Mouse (Mus musculus): ENCODE data around the gene Col4a3bp. TPM values are rescaled to one million over a fixed set of nuclear protein-coding genes. Genes with fewer than 3 reads are reported as not detected.

Gene Col4a3bp
- total and polyA plus RNA-seq, 3 experiments, result 7.0 to 14.8 (median 11.9) TPM

DNA sequence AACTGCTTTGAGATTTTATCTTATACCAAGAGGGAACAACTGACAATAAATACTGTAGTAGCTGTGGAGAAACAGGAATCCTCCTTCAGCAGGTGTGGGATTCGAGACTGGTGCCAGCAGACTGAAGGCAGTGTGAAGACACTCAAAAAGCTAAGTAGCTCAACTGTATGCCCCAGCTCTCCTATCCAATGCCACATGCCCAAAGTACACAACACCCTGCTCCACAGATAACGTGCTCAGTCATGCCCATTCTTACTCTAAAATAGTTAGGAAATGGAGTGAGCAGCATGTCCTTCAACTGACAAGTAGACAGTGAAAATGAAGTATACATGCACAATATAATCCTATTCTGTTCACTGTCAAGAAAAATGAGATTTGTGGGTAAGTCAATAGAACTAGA is 101.8 kb downstream of the Col4a3bp start:
- peaks cover 10 to 28% of the 10 kb centered on the region in 2 experiments for H3K36me3 ChIP-seq (replicated peaks in 1 of 2; ENCODE audit: control insufficient read depth in 1 of 2, insufficient read depth in 1 of 2, low read length in 1 of 2)
- TF ChIP-seq NRF1 (IDR thresholded peaks at IDR 0.05; ENCODE audit: low read depth, low read length), result no peak
- no peak for TF ChIP-seq MAX (IDR thresholded peaks at IDR 0.05; ENCODE audit: low read length)
- dilution Hi-C loops (cut with MboI; ENCODE audit: extremely low pct_ligation_motif_present, extremely low pct_unique_long_range_greater_than_20kb, low sequenced_read_pairs), result no loop called here

GRCm38 (mm10) chr13:96645822-96646221 is 103.4 kb downstream of the Col4a3bp start:
- TF ChIP-seq RAD21 (IDR thresholded peaks at IDR 0.05; ENCODE audit: low read depth, low read length) (no peak), MAX (IDR thresholded peaks at IDR 0.05; ENCODE audit: low read length) (no peak), POLR2AphosphoS2 (IDR thresholded peaks at IDR 0.05; ENCODE audit: low read depth, low read length) (0 out of 2 replicates have a peak, but pooled peaks have one; percentile 13), ZKSCAN1 (IDR thresholded peaks at IDR 0.05; ENCODE audit: borderline replicate concordance, low read depth, low read length) (no peak)
- Histone ChIP-seq H3K27me3 (replicated peaks) (no peaks in the 10 kb centered on the region), H3K4me1 (ENCODE audit: control insufficient read depth in 1 of 2, insufficient read depth in 2 of 2) (peaks cover 0 to 7% of the 10 kb centered on the region in 2 experiments; a peak in 2 of 4 replicates), H3K79me2 (replicated peaks; ENCODE audit: control insufficient read depth, extremely low read depth, insufficient read depth, poor library complexity, severe bottlenecking) (no peaks in the 10 kb centered on the region), H3K4me2 (ENCODE audit: insufficient read depth, low read depth, poor library complexity, severe bottlenecking) (no peak overlapping the region), H3K9me3 (replicated peaks; ENCODE audit: low read length) (no peaks in the 10 kb centered on the region), H3K36me3 (replicated peaks in 1 of 2; ENCODE audit: control insufficient read depth in 1 of 2, insufficient read depth in 1 of 2, low read length in 1 of 2) (peaks cover 19 to 38% of the 10 kb centered on the region in 2 experiments), H3K27ac (ENCODE audit: insufficient read depth, low read depth) (no peak overlapping the region), H3K4me3 (replicated peaks in 1 of 3; ENCODE audit: low read depth in 2 of 3, low read length in 2 of 3, poor library complexity in 1 of 3) (no peak overlapping the region), H3K9ac (ENCODE audit: insufficient read depth, low read depth) (no peak overlapping the region)
- dilution Hi-C loops (cut with MboI; ENCODE audit: extremely low pct_ligation_motif_present, extremely low pct_unique_long_range_greater_than_20kb, low sequenced_read_pairs) (no loop called here), in situ Hi-C loops (cut with MboI; ENCODE audit: low pct_ligation_motif_present, low pct_unique_long_range_greater_than_20kb, low sequenced_read_pairs) (no loop called here)
- no peak for DNase-seq (ENCODE audit: extremely low read depth)

More for the DNA sequence above, 101.8 kb downstream of the Col4a3bp start:
- Histone ChIP-seq H3K4me2 (ENCODE audit: insufficient read depth, low read depth, poor library complexity, severe bottlenecking) (no peak overlapping the region), H3K4me1 (ENCODE audit: control insufficient read depth in 1 of 2, insufficient read depth in 2 of 2) (peaks cover 0 to 7% of the 10 kb centered on the region in 2 experiments; a peak in 2 of 4 replicates), H3K27me3 (replicated peaks) (no peaks in the 10 kb centered on the region), H3K9ac (ENCODE audit: insufficient read depth, low read depth) (no peak overlapping the region), H3K4me3 (replicated peaks in 1 of 3; ENCODE audit: low read depth in 2 of 3, low read length in 2 of 3, poor library complexity in 1 of 3) (no peak overlapping the region), H3K79me2 (replicated peaks; ENCODE audit: control insufficient read depth, extremely low read depth, insufficient read depth, poor library complexity, severe bottlenecking) (no peaks in the 10 kb centered on the region), H3K27ac (ENCODE audit: insufficient read depth, low read depth) (no peak overlapping the region), H3K9me3 (replicated peaks; ENCODE audit: low read length) (no peaks in the 10 kb centered on the region)
- DNase-seq (ENCODE audit: extremely low read depth), result no peak
- in situ Hi-C loops (cut with MboI; ENCODE audit: low pct_ligation_motif_present, low pct_unique_long_range_greater_than_20kb, low sequenced_read_pairs), result no loop called here

DNA sequence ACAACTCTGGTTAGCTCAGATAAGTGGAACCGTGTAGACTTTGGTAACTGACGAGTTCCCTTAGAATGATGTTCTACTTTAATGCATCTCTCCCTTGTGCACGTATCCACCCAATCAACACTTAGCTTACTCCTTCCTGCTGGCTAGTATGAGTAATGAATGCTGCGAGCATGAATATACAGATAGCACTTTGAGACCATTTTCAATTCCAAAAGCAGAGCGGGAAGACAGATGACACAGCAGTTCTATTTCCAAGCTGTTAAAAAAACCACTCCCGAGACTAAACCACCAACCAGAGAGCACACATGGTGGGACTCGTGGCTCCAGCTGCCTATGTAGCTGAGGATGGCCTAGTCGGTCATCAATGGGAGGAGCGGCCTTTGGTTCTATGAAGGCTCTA is 110.6 kb downstream of the Col4a3bp start:
- dilution Hi-C loops (cut with MboI; ENCODE audit: extremely low pct_ligation_motif_present, extremely low pct_unique_long_range_greater_than_20kb, low sequenced_read_pairs), result no loop called here
- H3K4me3 ChIP-seq (replicated peaks in 1 of 3; ENCODE audit: low read depth in 2 of 3, low read length in 2 of 3, poor library complexity in 1 of 3), result no peak overlapping the region

More for the DNA sequence above, 110.6 kb downstream of the Col4a3bp start:
- no peak overlapping the region for H3K27ac ChIP-seq (ENCODE audit: insufficient read depth, low read depth)
- no peak for TF ChIP-seq CHD2 (IDR thresholded peaks at IDR 0.05; ENCODE audit: low read length)
- no peak for TF ChIP-seq IRF4 (IDR thresholded peaks at IDR 0.05; ENCODE audit: low read depth, low read length)
- no peak for TF ChIP-seq USF1 (IDR thresholded peaks at IDR 0.05; ENCODE audit: low read depth, low read length)
- no peak for TF ChIP-seq GABPA (IDR thresholded peaks at IDR 0.05; ENCODE audit: insufficient replicate concordance, low read depth, low read length)
- no peak for TF ChIP-seq MAZ (IDR thresholded peaks at IDR 0.05; ENCODE audit: low read depth, low read length)
- no peak for TF ChIP-seq UBTF (IDR thresholded peaks at IDR 0.05; ENCODE audit: low read depth, low read length)
- no peak for TF ChIP-seq MAX (IDR thresholded peaks at IDR 0.05; ENCODE audit: low read length)
- TF ChIP-seq HCFC1 (IDR thresholded peaks at IDR 0.05; ENCODE audit: low read depth, low read length), result no peak
- no peak for TF ChIP-seq MYC (IDR thresholded peaks at IDR 0.05; ENCODE audit: low read depth, low read length)
- TF ChIP-seq CTCF (conservative IDR thresholded peaks at IDR 0.05 in 1 of 2, IDR thresholded peaks at IDR 0.05 in 1 of 2; ENCODE audit: low read depth in 2 of 2, low read length in 2 of 2), result no peak
- TF ChIP-seq KAT2A (IDR thresholded peaks at IDR 0.05; ENCODE audit: insufficient replicate concordance, low read length), result no peak
- in situ Hi-C loops (cut with MboI; ENCODE audit: low pct_ligation_motif_present, low pct_unique_long_range_greater_than_20kb, low sequenced_read_pairs), result no loop called here
- H3K9me3 ChIP-seq (replicated peaks; ENCODE audit: low read length), result no peaks in the 10 kb centered on the region
- H3K36me3 ChIP-seq (replicated peaks in 1 of 2; ENCODE audit: control insufficient read depth in 1 of 2, insufficient read depth in 1 of 2, low read length in 1 of 2), result peaks cover 75 to 96% of the 10 kb centered on the region in 2 experiments
- H3K4me2 ChIP-seq (ENCODE audit: insufficient read depth, low read depth, poor library complexity, severe bottlenecking), result no peak overlapping the region
- peaks cover 5% of the 10 kb centered on the region; the same call in 1 of the 2 replicates for H3K79me2 ChIP-seq (replicated peaks; ENCODE audit: control insufficient read depth, extremely low read depth, insufficient read depth, poor library complexity, severe bottlenecking)
- H3K27me3 ChIP-seq (replicated peaks), result no peaks in the 10 kb centered on the region
- H3K4me1 ChIP-seq (ENCODE audit: control insufficient read depth in 1 of 2, insufficient read depth in 2 of 2), result no peaks in the 10 kb centered on the region
- no peak overlapping the region for H3K9ac ChIP-seq (ENCODE audit: insufficient read depth, low read depth)
- DNase-seq (ENCODE audit: extremely low read depth), result no peak

Data from CH12.LX (cell line).